Mouse (Mus musculus): Measurements from ENCODE around the gene Dapk3. TPM values are rescaled to one million over a fixed set of nuclear protein-coding genes. Genes with fewer than 3 reads are reported as not detected.

Gene Dapk3
- polyA plus RNA-seq, 1 experiment, result 64.8 TPM

GRCm38 (mm10) chr10:81137252-81138130 lies 45.3 kb upstream of the Dapk3 start:
- peak overlapping the region; percentile 66 for H3K27ac ChIP-seq (ENCODE audit: insufficient read depth, low read length)
- H3K36me3 ChIP-seq (ENCODE audit: control insufficient read depth, insufficient read depth, low read length, poor library complexity, severe bottlenecking), result no peaks in the 10 kb centered on the region
- TF ChIP-seq POLR2A (IDR thresholded peaks at IDR 0.05; ENCODE audit: insufficient read depth, low read length), result no peak
- TF ChIP-seq EP300 (IDR thresholded peaks at IDR 0.05; ENCODE audit: insufficient read depth, low read depth, low read length), result no peak
- TF ChIP-seq CTCF (IDR thresholded peaks at IDR 0.05; ENCODE audit: low read depth, low read length), result no peak
- H3K4me1 ChIP-seq (ENCODE audit: control insufficient read depth, insufficient read depth, low read length), result peaks cover 2% of the 10 kb centered on the region
- peak overlapping the region; percentile 95 for H3K4me3 ChIP-seq (ENCODE audit: low read depth, low read length)
- H3K9ac ChIP-seq (ENCODE audit: low read depth, poor library complexity, severe bottlenecking), result peak overlapping the region; percentile 99
- no peaks in the 10 kb centered on the region for H3K27me3 ChIP-seq (ENCODE audit: control insufficient read depth, insufficient read depth, low read length, poor library complexity, severe bottlenecking)
- H3K9me3 ChIP-seq (replicated peaks; ENCODE audit: control insufficient read depth, insufficient read depth, low read length, poor library complexity, severe bottlenecking), result no peaks in the 10 kb centered on the region

DNA sequence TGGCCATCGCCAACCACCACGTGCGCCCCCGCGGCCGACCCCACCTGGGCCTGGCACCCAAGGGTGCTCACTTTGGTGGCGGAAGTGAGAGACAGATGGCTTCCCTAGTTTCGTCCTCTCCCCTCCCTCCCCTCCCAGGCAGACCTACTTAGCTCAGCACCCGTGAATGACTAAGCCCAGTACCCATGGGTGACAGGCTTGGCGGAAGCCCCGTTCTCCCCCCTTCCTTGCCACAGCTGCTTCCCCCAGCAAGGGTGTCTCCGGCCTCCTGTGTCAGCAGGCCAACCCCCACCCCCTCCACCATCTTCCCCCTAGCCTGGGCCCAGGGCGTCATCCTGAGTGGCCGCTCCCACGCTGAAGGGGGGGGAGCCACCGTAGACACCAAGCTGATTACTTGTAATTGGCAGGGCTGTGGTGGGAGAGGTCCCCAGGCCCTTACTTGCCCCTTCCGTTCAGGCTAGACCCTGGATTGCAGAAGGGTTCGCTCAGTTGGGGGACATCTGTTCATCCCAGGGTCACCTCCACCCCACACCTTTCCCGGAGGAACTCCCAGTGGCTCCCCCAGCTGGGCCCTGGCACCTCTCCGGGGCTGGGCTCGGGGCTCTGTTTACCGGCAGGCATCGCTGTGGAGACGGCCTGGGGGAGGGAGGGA lies 44.5 kb upstream of the Dapk3 start:
- peak overlapping the region; percentile 95 for H3K4me3 ChIP-seq (ENCODE audit: low read depth, low read length)
- no peaks in the 10 kb centered on the region for H3K9me3 ChIP-seq (replicated peaks; ENCODE audit: control insufficient read depth, insufficient read depth, low read length, poor library complexity, severe bottlenecking)
- no peaks in the 10 kb centered on the region for H3K36me3 ChIP-seq (ENCODE audit: control insufficient read depth, insufficient read depth, low read length, poor library complexity, severe bottlenecking)
- peak overlapping the region; percentile 66 for H3K27ac ChIP-seq (ENCODE audit: insufficient read depth, low read length)
- H3K9ac ChIP-seq (ENCODE audit: low read depth, poor library complexity, severe bottlenecking), result peak overlapping the region; percentile 97
- peaks cover 2% of the 10 kb centered on the region for H3K4me1 ChIP-seq (ENCODE audit: control insufficient read depth, insufficient read depth, low read length)
- no peaks in the 10 kb centered on the region for H3K27me3 ChIP-seq (ENCODE audit: control insufficient read depth, insufficient read depth, low read length, poor library complexity, severe bottlenecking)
- TF ChIP-seq CTCF (IDR thresholded peaks at IDR 0.05; ENCODE audit: low read depth, low read length) (no peak), POLR2A (IDR thresholded peaks at IDR 0.05; ENCODE audit: insufficient read depth, low read length) (no peak), EP300 (IDR thresholded peaks at IDR 0.05; ENCODE audit: insufficient read depth, low read depth, low read length) (no peak)

GRCm38 (mm10) chr10:81138821-81139528 lies 43.8 kb upstream of the Dapk3 start:
- peaks cover 1% of the 10 kb centered on the region; the same call in 1 of the 2 replicates for H3K36me3 ChIP-seq (ENCODE audit: control insufficient read depth, insufficient read depth, low read length, poor library complexity, severe bottlenecking)
- no peaks in the 10 kb centered on the region for H3K27me3 ChIP-seq (ENCODE audit: control insufficient read depth, insufficient read depth, low read length, poor library complexity, severe bottlenecking)
- no peaks in the 10 kb centered on the region for H3K9me3 ChIP-seq (replicated peaks; ENCODE audit: control insufficient read depth, insufficient read depth, low read length, poor library complexity, severe bottlenecking)
- peak overlapping the region; percentile 95 for H3K4me3 ChIP-seq (ENCODE audit: low read depth, low read length)
- H3K9ac ChIP-seq (ENCODE audit: low read depth, poor library complexity, severe bottlenecking), result peak overlapping the region; percentile 97
- H3K4me1 ChIP-seq (ENCODE audit: control insufficient read depth, insufficient read depth, low read length), result peaks cover 2% of the 10 kb centered on the region
- peak overlapping the region; percentile 89 for H3K27ac ChIP-seq (ENCODE audit: insufficient read depth, low read length)
- TF ChIP-seq EP300 (IDR thresholded peaks at IDR 0.05; ENCODE audit: insufficient read depth, low read depth, low read length) (0 out of 2 replicates have a peak, but pooled peaks have one; percentile 2), CTCF (IDR thresholded peaks at IDR 0.05; ENCODE audit: low read depth, low read length) (no peak)

- H3K4me3 ChIP-seq (ENCODE audit: low read depth, low read length), result peak overlapping the region; percentile 95
- H3K4me1 ChIP-seq (ENCODE audit: control insufficient read depth, insufficient read depth, low read length), result peaks cover 2% of the 10 kb centered on the region
- H3K27ac ChIP-seq (ENCODE audit: insufficient read depth, low read length), result peak overlapping the region; percentile 89
- H3K36me3 ChIP-seq (ENCODE audit: control insufficient read depth, insufficient read depth, low read length, poor library complexity, severe bottlenecking), result peaks cover 6% of the 10 kb centered on the region
- no peaks in the 10 kb centered on the region for H3K27me3 ChIP-seq (ENCODE audit: control insufficient read depth, insufficient read depth, low read length, poor library complexity, severe bottlenecking)
- H3K9me3 ChIP-seq (replicated peaks; ENCODE audit: control insufficient read depth, insufficient read depth, low read length, poor library complexity, severe bottlenecking), result no peaks in the 10 kb centered on the region
- H3K9ac ChIP-seq (ENCODE audit: low read depth, poor library complexity, severe bottlenecking), result peak overlapping the region; percentile 97
- TF ChIP-seq POLR2A (IDR thresholded peaks at IDR 0.05; ENCODE audit: insufficient read depth, low read length) (no peak), EP300 (IDR thresholded peaks at IDR 0.05; ENCODE audit: insufficient read depth, low read depth, low read length) (no peak), CTCF (IDR thresholded peaks at IDR 0.05; ENCODE audit: low read depth, low read length) (no peak)
These were observed 43.3 kb upstream of the Dapk3 start for GRCm38 (mm10) chr10:81139529-81139846.

GRCm38 (mm10) chr10:81140005-81140404 lies 42.8 kb upstream of the Dapk3 start:
- H3K4me3 ChIP-seq (ENCODE audit: low read depth, low read length), result peak overlapping the region; percentile 95
- peak overlapping the region; percentile 89 for H3K27ac ChIP-seq (ENCODE audit: insufficient read depth, low read length)
- peak overlapping the region; percentile 97 for H3K9ac ChIP-seq (ENCODE audit: low read depth, poor library complexity, severe bottlenecking)
- H3K9me3 ChIP-seq (replicated peaks; ENCODE audit: control insufficient read depth, insufficient read depth, low read length, poor library complexity, severe bottlenecking), result no peaks in the 10 kb centered on the region
- H3K4me1 ChIP-seq (ENCODE audit: control insufficient read depth, insufficient read depth, low read length), result peaks cover 2% of the 10 kb centered on the region
- H3K36me3 ChIP-seq (ENCODE audit: control insufficient read depth, insufficient read depth, low read length, poor library complexity, severe bottlenecking), result peaks cover 12% of the 10 kb centered on the region
- H3K27me3 ChIP-seq (ENCODE audit: control insufficient read depth, insufficient read depth, low read length, poor library complexity, severe bottlenecking), result no peaks in the 10 kb centered on the region
- TF ChIP-seq POLR2A (IDR thresholded peaks at IDR 0.05; ENCODE audit: insufficient read depth, low read length), result no peak

Measured in ES-Bruce4 (cell line).